Mouse (Mus musculus): ENCODE measurements around the gene Egfl8.

Gene Egfl8

DNA sequence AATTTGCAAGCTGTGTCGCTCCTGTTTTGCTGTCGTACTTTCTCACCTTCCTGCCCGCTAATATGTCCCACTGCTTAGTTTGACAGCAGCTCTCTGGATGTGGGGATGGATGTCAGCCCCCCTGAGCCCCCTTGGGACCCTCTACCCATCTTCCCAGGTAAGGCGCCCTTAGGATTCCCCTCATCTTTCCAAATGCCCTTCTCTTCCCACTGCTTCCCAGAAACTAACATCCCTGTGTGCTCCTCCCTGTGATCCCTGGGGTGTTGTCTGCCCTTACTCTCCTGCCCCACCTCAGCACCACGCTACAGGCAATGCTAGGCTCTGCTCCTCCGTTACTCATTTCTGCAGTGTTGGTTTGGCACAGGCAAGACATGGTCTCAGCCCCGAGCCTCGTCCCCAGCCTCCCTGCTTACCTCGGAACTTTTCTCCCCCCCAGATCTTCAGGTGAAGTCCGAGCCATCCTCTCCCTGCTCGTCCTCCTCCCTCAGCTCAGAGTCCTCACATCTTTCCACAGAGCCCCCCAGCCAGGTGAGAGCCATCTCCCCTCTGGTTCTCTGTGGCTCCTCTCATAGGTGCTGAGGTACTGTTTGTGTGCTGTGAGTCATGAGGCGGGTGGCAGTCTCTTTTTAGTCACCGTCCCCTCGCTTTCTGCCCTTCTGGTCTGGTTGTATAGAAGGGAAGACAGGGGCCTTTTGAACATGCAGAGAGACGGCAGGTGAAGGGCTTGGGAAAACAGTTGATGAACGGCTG, 32.5 kb upstream of the Egfl8 start:
- DNase-seq (ENCODE audit: low read depth, low spot score) = no peak

- peak; percentile 97 for DNase-seq (ENCODE audit: low read depth, low spot score)
Measured at GRCm38 (mm10) chr17:34646906-34647787, 31.4 kb upstream of the Egfl8 start, which contains the start of gene Atf6b. Gene Atf6b (plus strand): TSS chr17:34647146.

GRCm38 (mm10) chr17:34645831-34646511, 30.2 kb upstream of the Egfl8 start:
- no peak for DNase-seq (ENCODE audit: low read depth, low spot score)

- no peak for DNase-seq (ENCODE audit: low read depth, low spot score)
Measured at GRCm38 (mm10) chr17:34645256-34645829, 29.6 kb upstream of the Egfl8 start.

DNA sequence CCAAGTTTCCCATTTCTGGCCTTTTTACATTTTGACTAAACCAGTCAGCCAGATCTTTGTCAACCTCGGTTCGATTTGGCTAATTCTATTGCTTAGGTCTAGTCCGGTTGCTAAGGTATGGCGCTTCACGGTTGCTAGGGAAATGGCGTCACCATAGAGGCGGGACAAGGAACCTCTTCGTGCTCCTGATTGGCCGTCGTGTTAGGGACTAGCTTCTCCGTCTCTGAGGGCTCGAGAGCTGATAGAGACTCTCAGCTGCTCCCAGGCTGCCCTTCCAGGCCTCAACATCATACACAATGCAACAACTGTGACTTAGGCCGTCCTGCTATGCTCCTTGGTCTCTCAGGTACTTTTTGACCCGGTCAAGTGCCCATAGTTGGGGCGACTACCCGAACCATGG, 28.8 kb upstream of the Egfl8 start, which contains the start of gene Fkbpl:
Gene Fkbpl (plus strand): TSS at position 157 of the 400 bp plus-strand sequence.
- DNase-seq (ENCODE audit: low read depth, low spot score) = peak; percentile 95

- DNase-seq (ENCODE audit: low read depth, low spot score) = no peak
Measured at GRCm38 (mm10) chr17:34643944-34644343, 28.2 kb upstream of the Egfl8 start.

DNA sequence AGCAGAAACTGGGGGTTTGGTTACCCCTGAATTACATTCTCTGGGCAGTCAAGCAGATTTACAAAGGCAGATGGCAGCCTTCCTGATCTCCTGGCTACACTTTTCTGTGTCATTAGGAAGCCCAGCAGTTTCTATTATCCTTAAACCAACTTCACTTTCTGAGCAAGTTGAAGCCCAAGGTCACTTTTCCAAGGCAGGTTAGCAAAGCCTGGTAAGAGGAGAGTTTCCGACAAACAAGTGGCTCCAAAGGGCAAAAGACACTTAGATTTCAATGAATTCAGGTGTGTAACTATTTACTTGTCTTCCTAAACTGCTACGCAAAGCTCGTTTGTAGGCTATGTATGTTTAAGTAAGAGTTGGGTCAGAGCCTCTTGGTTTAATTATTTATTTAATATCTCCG, 27.6 kb upstream of the Egfl8 start:
- DNase-seq (ENCODE audit: low read depth, low spot score) = no peak

- DNase-seq (ENCODE audit: low read depth, low spot score) = no peak
Measured at GRCm38 (mm10) chr17:34641945-34642344, 26.2 kb upstream of the Egfl8 start.

- DNase-seq (ENCODE audit: low read depth, low spot score) = no peak
Measured at GRCm38 (mm10) chr17:34640778-34641601, 25.2 kb upstream of the Egfl8 start.

DNA sequence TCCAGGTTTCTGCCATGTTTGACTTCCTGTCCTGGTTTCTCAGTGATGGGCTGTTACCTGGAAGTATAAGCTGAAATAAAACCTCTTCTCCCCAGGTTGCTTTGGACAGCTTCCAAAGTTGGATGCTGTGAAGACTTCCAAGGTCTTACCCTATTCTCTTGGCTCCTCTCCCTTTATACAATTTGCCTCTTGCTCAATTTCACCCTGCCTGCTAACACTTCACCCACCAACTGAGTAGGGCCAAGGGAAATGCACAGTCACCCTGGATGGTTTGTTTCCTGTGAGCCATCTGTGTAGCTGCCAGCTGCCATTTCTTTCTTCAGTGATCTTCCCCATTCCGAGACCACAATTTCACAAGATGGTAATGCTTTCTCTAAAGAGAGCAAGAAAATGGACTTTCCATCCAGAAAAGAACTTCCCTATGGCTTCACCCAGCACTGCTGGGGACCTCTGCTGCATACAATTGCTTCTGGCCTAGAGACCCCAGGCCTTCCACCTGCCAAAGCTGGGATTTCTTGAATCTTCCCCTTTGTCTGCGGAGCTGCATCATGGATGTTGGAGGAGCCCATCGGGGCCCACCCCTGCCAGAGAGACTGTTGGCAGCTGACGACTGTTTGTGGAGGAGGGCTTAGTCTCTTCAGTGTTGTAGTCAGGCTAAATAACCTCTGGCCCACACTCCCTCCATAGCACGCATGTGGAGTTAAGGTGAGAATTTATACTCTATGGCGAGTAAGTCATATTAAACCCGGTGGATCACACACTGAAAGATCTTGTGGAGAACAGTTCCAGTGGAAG, 23.9 kb upstream of the Egfl8 start:
- DNase-seq (ENCODE audit: low read depth, low spot score) = no peak

DNA sequence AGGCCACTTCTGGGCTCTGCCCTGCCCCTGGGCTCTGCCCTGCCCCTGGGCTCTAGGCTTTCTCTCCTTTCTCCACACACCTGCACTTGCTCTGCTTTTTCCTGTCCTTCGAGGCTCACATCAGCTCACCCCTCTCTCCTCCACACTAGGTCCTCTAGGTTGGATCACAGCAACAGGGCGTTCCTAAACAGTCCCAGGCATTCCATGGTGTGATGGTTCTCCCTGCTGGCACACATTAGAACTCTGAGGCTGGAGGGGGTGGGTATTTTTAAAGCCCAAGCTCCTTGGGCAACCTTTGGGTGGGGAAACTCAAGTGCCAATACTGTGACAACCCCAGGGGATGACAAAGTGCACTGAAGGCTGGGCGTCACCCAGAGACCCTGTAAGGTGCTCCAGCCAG, 21.7 kb upstream of the Egfl8 start:
- DNase-seq (ENCODE audit: low read depth, low spot score) = no peak

- DNase-seq (ENCODE audit: low read depth, low spot score) = no peak
Measured at GRCm38 (mm10) chr17:34635671-34636070, 19.9 kb upstream of the Egfl8 start.

- no peak for DNase-seq (ENCODE audit: low read depth, low spot score)
Measured at GRCm38 (mm10) chr17:34632261-34632691, 16.5 kb upstream of the Egfl8 start.

GRCm38 (mm10) chr17:34631647-34632046, 15.9 kb upstream of the Egfl8 start:
- DNase-seq (ENCODE audit: low read depth, low spot score) = no peak

- no peak for DNase-seq (ENCODE audit: low read depth, low spot score)
Measured at GRCm38 (mm10) chr17:34630761-34631301, 15.1 kb upstream of the Egfl8 start.

DNA sequence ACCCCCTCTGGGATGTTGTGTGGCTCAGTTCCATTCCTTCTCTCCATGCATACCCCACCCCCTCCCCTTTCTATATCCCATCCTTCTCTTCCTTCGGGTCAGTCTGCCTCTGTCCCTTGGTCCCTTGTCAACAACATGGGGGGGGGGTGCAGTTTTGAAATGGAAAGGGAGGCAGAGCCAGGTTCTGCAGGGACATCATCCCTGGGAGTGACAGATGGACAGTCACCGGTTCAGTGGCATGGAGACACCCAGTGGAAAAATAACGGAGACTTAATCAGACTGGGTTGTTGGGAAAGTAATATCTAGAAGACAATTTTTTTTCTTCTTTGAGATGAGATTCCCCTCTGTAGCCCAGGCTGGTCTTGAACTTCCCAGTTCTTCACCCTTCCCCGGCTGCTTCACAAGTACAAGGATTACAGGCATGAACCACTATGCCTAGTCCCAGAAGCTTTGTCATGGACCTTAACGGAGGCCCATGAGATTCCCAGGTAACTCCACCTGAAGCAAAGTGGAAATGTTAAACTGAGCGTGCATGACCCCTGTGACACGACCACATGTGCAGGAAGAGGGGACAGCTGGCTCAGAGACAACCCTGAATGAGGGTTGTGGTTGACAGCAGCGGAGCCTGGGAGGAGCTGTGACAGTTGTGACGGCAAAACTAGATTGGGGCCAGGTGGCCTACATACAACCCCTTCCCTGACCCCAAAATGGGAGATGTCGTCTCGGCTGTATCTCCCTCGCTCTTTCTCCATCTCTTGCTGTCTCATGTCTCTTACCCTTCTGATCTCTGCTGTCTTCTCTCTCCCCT, 14.2 kb upstream of the Egfl8 start:
- no peak for DNase-seq (ENCODE audit: low read depth, low spot score)

GRCm38 (mm10) chr17:34629221-34629751, 13.5 kb upstream of the Egfl8 start, which contains the start of gene Prrt1:
Gene Prrt1 (plus strand): TSS chr17:34629533.
- DNase-seq (ENCODE audit: low read depth, low spot score) = peak; percentile 78

- no peak for DNase-seq (ENCODE audit: low read depth, low spot score)
Measured at GRCm38 (mm10) chr17:34628644-34628967, 12.8 kb upstream of the Egfl8 start.
